Mouse (Mus musculus) mesoderm, embryonic 11.5 days (tissue): ENCODE data around the gene Fxyd5.

Experiments
- DNase-seq: peaks from one replicate; pipeline ENCODE4 v3.0.0-alpha.2; 2012; ENCODE audit warnings: low read depth, low spot score

The Fxyd5 gene

DNA sequence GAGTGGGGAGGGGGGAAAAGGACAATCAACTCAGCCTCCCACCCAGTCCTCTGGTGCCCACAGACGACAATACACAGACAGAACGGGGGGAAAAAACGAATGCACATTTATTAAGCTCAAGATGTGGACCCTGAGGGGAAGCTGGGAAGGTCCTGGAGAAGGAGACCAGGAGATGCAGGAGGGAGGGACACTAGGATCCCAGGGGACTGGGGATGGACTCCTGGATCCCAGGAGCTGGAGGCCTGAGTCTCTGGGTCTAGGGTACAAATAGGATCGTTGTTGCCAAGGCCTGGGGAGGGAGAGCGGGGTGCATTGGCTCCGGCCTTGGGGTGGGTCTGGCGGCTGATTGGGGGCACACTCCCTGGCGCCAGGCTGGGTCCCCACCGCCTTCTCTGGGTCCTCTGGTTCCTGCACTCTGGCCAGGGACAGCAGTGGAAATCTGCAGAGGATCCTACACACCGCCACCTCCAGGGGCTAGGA is at the start of gene Fxyd5:
Gene Fxyd5 (minus strand): TSS at position 51 of the 480 bp plus-strand sequence.
- no peak for DNase-seq

DNA sequence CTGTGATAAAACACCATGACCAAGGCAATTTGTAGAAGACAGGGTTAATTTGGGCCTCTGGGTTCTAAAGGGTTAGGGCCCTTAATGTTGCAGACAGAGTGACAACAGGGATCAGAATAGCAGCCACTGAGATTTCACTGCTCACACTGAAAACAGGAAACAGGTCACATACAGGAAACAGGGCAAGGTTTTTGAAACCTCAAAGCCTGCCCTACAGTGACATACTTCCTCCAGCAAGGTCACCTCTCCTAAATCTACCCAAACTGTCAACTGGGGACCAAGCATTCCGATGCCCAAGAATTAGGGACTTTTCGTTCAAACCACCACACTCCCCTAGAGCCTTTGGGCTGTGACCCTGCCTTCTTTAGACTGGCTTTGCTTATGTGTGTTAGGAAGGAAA is 47.4 kb upstream of the Fxyd5 start:
- DNase-seq = no peak

GRCm38 (mm10) chr7:31088206-31088605 is 45.9 kb upstream of the Fxyd5 start:
- DNase-seq = no peak

- DNase-seq = no peak
Observed at GRCm38 (mm10) chr7:31087262-31087661, 45.0 kb upstream of the Fxyd5 start.

DNA sequence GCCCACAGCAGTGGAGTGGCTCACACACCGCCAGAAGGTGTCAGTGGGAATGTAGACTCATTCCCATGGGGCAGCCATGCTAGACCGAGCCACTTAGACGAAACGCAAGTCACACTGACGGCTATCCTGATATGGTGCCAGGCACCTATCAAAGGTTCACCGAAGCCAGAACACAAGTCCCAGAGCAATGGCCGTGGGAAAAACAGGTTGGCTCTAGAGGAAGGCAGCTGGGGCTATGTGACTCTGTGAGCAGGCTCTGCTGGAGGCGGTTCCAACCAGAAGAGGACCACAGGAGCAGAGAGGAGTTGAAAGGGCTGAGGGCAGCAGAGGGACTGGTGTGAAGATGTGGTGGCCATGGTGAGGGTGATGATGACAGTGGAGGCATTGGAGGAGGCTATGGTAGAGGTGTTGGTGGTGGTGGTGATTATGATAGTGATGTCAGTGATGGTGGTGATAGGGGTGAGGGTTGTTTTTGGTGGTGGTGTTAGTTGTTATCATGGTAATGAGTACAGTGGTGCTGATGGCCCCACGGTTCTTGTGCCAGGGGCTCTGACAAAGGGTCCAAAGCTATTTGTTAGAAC is 44.0 kb upstream of the Fxyd5 start:
- DNase-seq = no peak

DNA sequence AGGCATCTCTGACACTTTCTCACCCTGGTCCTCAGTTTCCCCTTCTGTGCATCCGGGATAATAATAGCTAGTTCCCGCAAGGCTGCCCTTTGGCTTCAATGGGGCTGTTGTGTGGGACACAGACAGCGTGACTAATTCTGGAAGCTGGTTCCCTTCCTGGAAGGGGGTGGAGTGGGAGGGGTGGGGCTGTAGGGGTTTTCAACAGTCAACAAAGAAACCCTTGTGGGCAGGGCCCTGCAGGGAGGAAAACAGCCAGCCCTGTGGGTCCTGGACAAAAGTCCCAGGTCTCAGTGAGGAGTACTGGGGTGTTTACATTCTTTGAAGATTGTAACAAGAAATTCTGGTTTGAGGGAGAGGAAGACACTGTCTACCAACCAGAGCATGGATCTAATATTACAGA is 42.9 kb upstream of the Fxyd5 start:
- no peak for DNase-seq

DNA sequence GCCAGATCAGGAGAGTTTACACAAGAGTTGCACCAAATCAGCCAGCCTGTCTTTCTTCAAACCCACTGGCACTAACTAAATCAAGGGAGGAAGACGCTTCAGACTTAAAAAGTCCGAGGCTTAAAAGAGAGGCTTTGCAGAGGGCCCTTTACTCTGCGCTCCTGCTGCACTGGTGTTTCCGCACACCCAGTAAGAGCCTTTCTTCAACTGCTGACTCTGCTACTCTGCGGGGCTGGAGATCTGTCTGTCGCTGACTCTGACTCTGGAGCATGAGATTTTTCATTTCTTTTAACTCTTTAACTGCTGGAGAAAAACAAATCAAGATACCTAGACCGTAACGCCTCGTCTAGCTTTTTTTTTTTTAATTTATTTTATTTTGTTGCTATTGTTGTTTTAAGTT is 41.9 kb upstream of the Fxyd5 start:
- DNase-seq = no peak

- DNase-seq = no peak
Observed at GRCm38 (mm10) chr7:31082831-31083588, 40.7 kb upstream of the Fxyd5 start.

- no peak for DNase-seq
Observed at GRCm38 (mm10) chr7:31082106-31082505, 39.8 kb upstream of the Fxyd5 start.

DNA sequence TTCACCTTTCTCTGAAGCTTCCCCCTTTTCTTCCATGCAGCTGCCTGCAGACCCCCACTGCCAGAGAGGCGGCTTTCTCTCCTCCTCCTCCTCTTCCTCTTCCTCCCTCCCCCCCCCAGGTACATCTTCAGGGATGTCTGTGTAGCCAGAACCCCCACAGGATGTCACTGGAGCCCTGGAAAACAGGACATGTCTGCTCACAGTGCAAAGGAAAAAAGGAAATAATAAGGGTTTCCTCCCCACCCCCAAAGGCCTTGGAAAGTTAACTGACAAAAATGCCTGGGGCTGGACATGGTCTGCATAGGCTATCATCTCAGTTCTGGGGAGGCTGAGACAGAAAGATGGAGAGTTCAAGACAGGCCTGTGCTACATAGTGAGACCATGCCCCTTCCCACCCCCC is 38.8 kb upstream of the Fxyd5 start:
- DNase-seq = no peak

- DNase-seq = no peak
Observed at GRCm38 (mm10) chr7:31080611-31081010, 38.3 kb upstream of the Fxyd5 start.

- DNase-seq = no peak
Observed at GRCm38 (mm10) chr7:31079670-31080069, 37.4 kb upstream of the Fxyd5 start.

- DNase-seq = peak; percentile 79
Observed at GRCm38 (mm10) chr7:31077885-31078445, 35.7 kb upstream of the Fxyd5 start.

DNA sequence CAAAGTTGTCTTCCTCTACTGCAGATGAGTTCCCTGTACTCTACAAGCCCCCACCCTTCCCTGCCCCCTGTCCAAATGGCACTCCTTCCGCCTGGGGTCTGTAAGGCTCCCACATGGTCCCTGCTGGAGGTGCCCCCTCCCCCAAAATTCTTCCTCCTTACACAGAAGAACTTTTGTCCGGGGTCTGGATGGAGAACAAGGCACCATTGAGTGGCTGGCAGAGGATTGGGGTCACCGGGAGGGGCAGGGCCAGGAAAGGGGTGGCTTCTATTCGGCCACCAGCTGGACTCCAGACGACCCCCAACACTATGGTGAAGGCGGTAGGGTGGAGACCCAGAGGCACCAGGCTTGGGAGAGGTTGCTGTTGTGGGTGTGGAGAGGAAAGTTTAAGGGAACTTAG is 35.2 kb upstream of the Fxyd5 start:
- DNase-seq = no peak

DNA sequence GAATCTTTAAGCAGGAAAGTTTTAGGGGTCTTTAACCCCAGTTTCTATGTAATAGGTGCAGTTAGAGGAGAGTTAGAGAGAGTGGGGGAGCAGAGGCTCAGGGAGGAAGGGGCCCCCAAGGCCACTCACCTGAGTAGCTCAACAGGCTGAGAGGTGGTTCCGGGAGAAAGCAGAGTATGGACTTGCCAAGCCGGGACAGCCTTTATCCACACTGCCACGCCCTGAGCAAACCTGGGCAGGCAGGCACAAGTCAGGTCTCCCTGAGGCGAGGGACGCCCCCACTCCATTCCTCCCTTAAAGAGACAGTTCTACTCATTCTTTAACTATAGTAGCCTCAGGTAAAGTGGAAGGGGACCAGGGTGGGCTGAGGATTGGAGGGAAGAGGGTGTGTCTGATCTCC is 34.2 kb upstream of the Fxyd5 start, which contains the start of gene Fxyd3:
Gene Fxyd3 (minus strand): TSS at position 213 of the 400 bp plus-strand sequence.
- no peak for DNase-seq

DNA sequence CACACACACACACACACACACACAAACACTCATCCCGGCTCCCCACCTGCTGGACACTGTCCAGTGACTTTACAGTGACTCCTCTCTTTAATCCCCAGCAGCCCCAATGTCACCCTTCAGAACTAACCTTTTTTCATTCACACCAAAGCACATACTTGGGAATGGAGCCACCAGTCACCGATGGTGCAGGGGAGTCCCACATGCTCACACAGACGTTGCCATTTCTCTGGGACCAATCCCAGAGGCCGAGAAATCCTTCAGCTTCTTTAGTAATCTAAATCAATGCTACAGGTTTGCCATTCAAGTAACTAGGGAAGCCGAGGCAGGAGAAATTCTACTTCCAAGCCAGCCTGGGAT is 32.4 kb upstream of the Fxyd5 start:
- DNase-seq = no peak

GRCm38 (mm10) chr7:31074061-31074712 is 31.9 kb upstream of the Fxyd5 start:
- no peak for DNase-seq

- DNase-seq = no peak
Observed at GRCm38 (mm10) chr7:31073546-31073945, 31.3 kb upstream of the Fxyd5 start.

- no peak for DNase-seq
Observed at GRCm38 (mm10) chr7:31072326-31072725, 30.0 kb upstream of the Fxyd5 start.

DNA sequence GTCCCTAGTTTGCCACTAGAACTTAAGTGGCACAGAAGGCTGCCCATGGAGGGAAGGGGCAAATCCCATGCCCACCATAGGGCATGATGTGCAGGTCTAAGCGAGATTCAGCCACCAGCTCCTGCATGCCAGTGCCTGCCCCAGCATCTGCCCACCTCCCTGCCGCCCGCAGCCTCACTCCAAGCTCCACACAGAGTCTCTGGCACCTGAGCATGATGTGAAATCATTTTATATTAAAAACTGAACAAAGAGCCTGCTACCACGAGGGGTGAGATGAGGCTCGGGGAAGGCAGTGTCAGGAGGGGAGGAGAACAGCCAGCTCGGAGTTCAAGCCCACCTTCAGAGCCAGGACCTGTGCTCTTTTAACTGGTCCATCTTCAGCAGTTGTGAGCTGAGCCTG is 28.0 kb upstream of the Fxyd5 start:
- DNase-seq = no peak

DNA sequence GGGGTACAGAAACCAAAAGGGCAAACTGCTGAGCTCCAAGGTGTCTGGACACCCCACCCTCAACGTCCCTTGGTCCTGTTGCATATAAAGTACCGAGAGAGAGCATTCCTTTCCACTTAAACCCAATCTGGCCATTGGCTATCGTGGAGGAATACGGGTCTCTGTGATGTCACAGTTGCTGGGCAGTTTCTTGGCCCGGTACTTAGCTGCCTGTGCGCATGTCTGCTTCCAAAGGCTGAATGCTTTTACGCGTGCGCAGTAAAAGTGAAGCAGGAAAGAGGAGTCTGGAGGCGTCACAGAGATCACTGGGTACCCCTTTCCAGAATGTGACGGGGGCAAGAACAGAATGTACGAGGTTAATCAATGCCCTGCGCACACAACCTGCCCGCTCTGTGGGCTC is 27.2 kb upstream of the Fxyd5 start:
- DNase-seq = no peak

DNA sequence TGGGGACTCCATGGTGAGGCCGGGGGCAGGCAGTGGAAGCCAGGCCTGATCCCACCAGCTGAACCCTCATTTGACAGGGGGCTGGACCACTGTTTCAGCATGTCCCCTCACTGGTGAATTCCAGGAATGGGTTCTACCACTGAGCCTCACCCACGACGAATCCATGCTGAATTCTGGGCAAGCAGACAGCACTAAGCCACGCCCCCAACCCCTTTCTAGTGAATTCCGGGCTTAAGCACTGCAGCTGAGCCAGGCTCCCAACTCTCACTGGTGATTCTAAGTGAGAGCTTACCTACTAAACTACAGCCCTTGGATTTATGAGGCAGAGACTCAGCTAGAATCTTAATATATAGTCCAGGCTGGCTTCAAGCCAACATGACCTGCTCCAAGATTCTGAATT is 25.6 kb upstream of the Fxyd5 start:
- DNase-seq = no peak
